Mouse (Mus musculus) heart, embryonic 12.5 days (tissue): ENCODE results near the gene Pdzd2. TPM values are rescaled to one million over a fixed set of nuclear protein-coding genes. Genes with fewer than 3 reads are reported as not detected.

Experiments used
- ATAC-seq: fragments of 200-750 bp; cut with Nextera tagmentation; 2 replicates; pipeline ENCODE4 v1.8.0; 2017; ENCODE audit warnings: moderate TSS enrichment, moderate library complexity; ENCODE audit not compliant: insufficient number of reproducible peaks, low FRiP score
- H3K27ac ChIP-seq: fragments of 300-500 bp; sonication (generic); 2 replicates; pipeline ENCODE4 v1.5.1; 2016; ENCODE audit warnings: mild to moderate bottlenecking, moderate library complexity; ENCODE audit not compliant: poor library complexity, severe bottlenecking
- H3K27me3 ChIP-seq: fragments of 300-500 bp; sonication (generic); replicated peaks from 2 replicates; pipeline ENCODE4 v1.6.1; 2016; ENCODE audit warnings: mild to moderate bottlenecking, moderate library complexity
- H3K36me3 ChIP-seq: fragments of 300-500 bp; sonication (generic); 2 replicates; pipeline ENCODE4 v1.6.1; 2016; ENCODE audit warnings: mild to moderate bottlenecking, moderate library complexity
- H3K4me1 ChIP-seq: fragments of 300-500 bp; sonication (generic); replicated peaks from 2 replicates; pipeline ENCODE4 v1.6.1; 2016; ENCODE audit warnings: mild to moderate bottlenecking
- H3K4me2 ChIP-seq: fragments of 300-500 bp; sonication (generic); 2 replicates; pipeline ENCODE4 v1.6.1; 2016; ENCODE audit warnings: mild to moderate bottlenecking, moderate library complexity
- H3K4me3 ChIP-seq: fragments of 300-500 bp; sonication (generic); 2 replicates; pipeline ENCODE4 v1.5.1; 2016; ENCODE audit warnings: mild to moderate bottlenecking
- H3K9ac ChIP-seq: fragments of 300-500 bp; sonication (generic); 2 replicates; pipeline ENCODE4 v1.6.1; 2016; ENCODE audit warnings: mild to moderate bottlenecking, moderate library complexity
- H3K9me3 ChIP-seq: fragments of 300-500 bp; sonication (generic); replicated peaks from 2 replicates; pipeline ENCODE4 v1.6.1; 2016; ENCODE audit warnings: mild to moderate bottlenecking, moderate library complexity
- WGBS: fragments of 180-500 bp; shearing (Covaris S2); methylation state at CpG from one replicate; pipeline ENCODE4 v1.1.7; 2016; 5-methylcytosine and 5-hydroxymethylcytosine counted together
- polyA plus RNA-seq: library from polyadenylated mRNA; unstranded; fragments of >200 nt; fragmentation: Nextera tagmentation; extraction: Ambion mirVana; gene quantifications from 2 replicates; pipeline ENCODE4 v1.2.1, GENCODE M21; 2016

Gene Pdzd2
- polyA plus RNA-seq, 1 experiment from 2014 or later = 14.4 TPM

- ATAC-seq = no peak
- H3K4me3 ChIP-seq = no peak overlapping the region
- no peak overlapping the region for H3K9ac ChIP-seq
- WGBS = 47% methylated on average over 7 of the region's 7 CpGs
- H3K27me3 ChIP-seq = no peaks in the 10 kb centered on the region
- H3K4me1 ChIP-seq = peaks cover 31% of the 10 kb centered on the region
- no peak overlapping the region for H3K4me2 ChIP-seq
- peak overlapping the region; percentile 57; the same call in 1 of the 2 replicates for H3K27ac ChIP-seq
- peaks cover 8% of the 10 kb centered on the region; the same call in 1 of the 2 replicates for H3K9me3 ChIP-seq
- H3K36me3 ChIP-seq = peaks cover 3% of the 10 kb centered on the region; the same call in 1 of the 2 replicates
Observed at GRCm38 (mm10) chr15:12522810-12523209, 216.9 kb downstream of the Pdzd2 start.

- H3K27ac ChIP-seq = no peak overlapping the region
- H3K9me3 ChIP-seq = peaks cover 3% of the 10 kb centered on the region; the same call in 1 of the 2 replicates
- WGBS = 66% methylated on average over 9 of the region's 9 CpGs
- H3K36me3 ChIP-seq = peaks cover 3% of the 10 kb centered on the region; the same call in 1 of the 2 replicates
- H3K27me3 ChIP-seq = no peaks in the 10 kb centered on the region
- H3K4me2 ChIP-seq = no peak overlapping the region
- ATAC-seq = no peak
- H3K4me3 ChIP-seq = no peak overlapping the region
- no peak overlapping the region for H3K9ac ChIP-seq
- H3K4me1 ChIP-seq = peaks cover 31% of the 10 kb centered on the region
Observed at GRCm38 (mm10) chr15:12520292-12520691, 219.4 kb downstream of the Pdzd2 start.

DNA sequence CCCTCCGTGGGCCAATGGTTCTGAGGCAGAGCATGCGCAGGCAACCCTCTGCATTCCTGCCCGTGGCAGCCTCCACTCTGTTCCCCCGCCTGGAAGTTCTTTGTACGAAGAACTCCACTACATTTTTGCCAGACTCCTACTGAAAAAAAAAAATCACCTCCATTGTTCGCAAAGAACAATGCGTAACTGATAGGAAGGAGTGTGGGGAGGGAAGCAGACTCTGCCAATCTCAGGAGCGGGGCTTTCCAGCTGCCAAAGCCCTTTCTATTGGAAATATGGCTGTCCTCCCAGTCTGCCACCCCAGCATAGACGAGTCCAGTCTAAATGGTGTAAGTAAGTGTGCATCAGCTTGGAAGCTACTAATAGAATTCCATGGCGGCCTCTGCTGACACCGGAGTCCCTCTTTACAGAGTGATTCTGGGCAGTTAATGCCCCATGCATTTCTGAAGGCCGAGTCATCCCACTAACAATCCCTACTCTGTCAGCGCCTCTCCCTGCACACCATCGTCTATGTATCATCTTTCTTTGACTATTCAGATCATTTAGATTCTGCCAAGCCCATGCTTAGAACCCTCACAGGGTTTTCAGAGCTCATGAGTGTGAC, 221.3 kb downstream of the Pdzd2 start:
- Histone ChIP-seq H3K36me3 (peaks cover 3% of the 10 kb centered on the region; the same call in 1 of the 2 replicates), H3K4me1 (peaks cover 31% of the 10 kb centered on the region), H3K27me3 (no peaks in the 10 kb centered on the region), H3K9me3 (peaks cover 3% of the 10 kb centered on the region; the same call in 1 of the 2 replicates), H3K4me2 (no peak overlapping the region), H3K9ac (no peak overlapping the region), H3K4me3 (no peak overlapping the region), H3K27ac (peak overlapping the region; percentile 0; the same call in 1 of the 2 replicates)
- 40% methylated on average over 14 of the region's 14 CpGs for WGBS
- ATAC-seq = 0 out of 2 replicates have a peak, but pooled peaks have one; percentile 24

GRCm38 (mm10) chr15:12517314-12517813, 222.4 kb downstream of the Pdzd2 start:
- H3K9ac ChIP-seq = no peak overlapping the region
- peaks cover 21% of the 10 kb centered on the region for H3K4me1 ChIP-seq
- H3K27ac ChIP-seq = no peak overlapping the region
- no peaks in the 10 kb centered on the region for H3K27me3 ChIP-seq
- H3K9me3 ChIP-seq = peaks cover 3% of the 10 kb centered on the region; the same call in 1 of the 2 replicates
- ATAC-seq = no peak
- H3K36me3 ChIP-seq = peaks cover 3% of the 10 kb centered on the region; the same call in 1 of the 2 replicates
- no peak overlapping the region for H3K4me3 ChIP-seq
- H3K4me2 ChIP-seq = no peak overlapping the region
- WGBS = 83% methylated on average over 9 of the region's 9 CpGs

GRCm38 (mm10) chr15:12515272-12515844, 224.4 kb downstream of the Pdzd2 start:
- 69% methylated on average over 9 of the region's 9 CpGs for WGBS
- ATAC-seq = no peak

DNA sequence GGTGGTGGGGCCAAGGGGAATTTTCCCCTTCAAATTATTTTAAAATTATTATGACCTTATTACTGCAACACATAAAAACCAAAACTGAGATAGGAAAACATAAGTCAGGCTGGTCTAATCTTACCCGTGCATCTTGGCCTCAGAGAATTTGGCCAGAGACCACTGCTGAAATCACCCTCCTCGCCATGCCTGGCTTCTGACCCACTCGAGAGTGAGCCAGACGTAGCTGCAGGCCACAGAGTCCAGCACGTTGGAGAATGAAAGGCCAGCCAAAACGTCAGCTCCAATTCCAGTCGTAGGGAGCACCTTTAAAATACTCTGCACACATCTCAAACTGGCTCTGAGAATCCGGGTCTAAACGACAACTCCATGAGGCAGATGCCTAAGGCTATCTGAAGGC, 226.2 kb downstream of the Pdzd2 start:
- peaks cover 7% of the 10 kb centered on the region for H3K4me1 ChIP-seq
- no peak overlapping the region for H3K4me2 ChIP-seq
- no peaks in the 10 kb centered on the region for H3K27me3 ChIP-seq
- H3K4me3 ChIP-seq = no peak overlapping the region
- 70% methylated on average over 9 of the region's 9 CpGs for WGBS
- H3K27ac ChIP-seq = no peak overlapping the region
- H3K9me3 ChIP-seq = no peaks in the 10 kb centered on the region
- H3K9ac ChIP-seq = no peak overlapping the region
- no peaks in the 10 kb centered on the region for H3K36me3 ChIP-seq
- no peak for ATAC-seq

More at GRCm38 (mm10) chr15:12515272-12515844, 224.4 kb downstream of the Pdzd2 start:
- Histone ChIP-seq H3K4me2 (no peak overlapping the region), H3K4me1 (peaks cover 17% of the 10 kb centered on the region), H3K36me3 (no peaks in the 10 kb centered on the region), H3K9me3 (no peaks in the 10 kb centered on the region), H3K9ac (no peak overlapping the region), H3K4me3 (no peak overlapping the region), H3K27ac (no peak overlapping the region), H3K27me3 (no peaks in the 10 kb centered on the region)

GRCm38 (mm10) chr15:12508765-12509377, 230.9 kb downstream of the Pdzd2 start:
- no peak for ATAC-seq
- H3K36me3 ChIP-seq = no peaks in the 10 kb centered on the region
- no peak overlapping the region for H3K9ac ChIP-seq
- no peak overlapping the region for H3K4me2 ChIP-seq
- no peak overlapping the region for H3K27ac ChIP-seq
- no peaks in the 10 kb centered on the region for H3K9me3 ChIP-seq
- peaks cover 7% of the 10 kb centered on the region for H3K4me1 ChIP-seq
- H3K27me3 ChIP-seq = no peaks in the 10 kb centered on the region
- no peak overlapping the region for H3K4me3 ChIP-seq
- 60% methylated on average over 10 of the region's 10 CpGs for WGBS

DNA sequence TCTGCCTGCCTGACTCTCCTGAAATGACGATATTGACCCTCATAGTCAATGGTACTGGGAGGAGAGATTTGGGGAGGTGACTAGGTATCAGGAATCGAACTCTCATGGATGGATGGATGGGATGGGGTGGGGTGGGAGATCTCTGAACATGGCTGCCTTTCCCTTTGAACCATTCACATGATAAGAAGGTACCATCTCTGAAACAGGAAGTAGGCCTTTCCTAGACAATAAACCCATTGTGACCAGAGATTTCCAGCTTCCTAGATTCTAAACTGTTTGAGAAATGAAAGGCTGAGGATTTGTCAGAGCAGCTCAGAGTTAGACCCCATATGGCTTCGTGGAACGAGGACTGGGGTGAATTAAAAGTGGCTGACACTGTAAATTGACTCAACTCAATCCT, 232.2 kb downstream of the Pdzd2 start:
- Histone ChIP-seq H3K4me2 (no peak overlapping the region), H3K27ac (no peak overlapping the region), H3K9me3 (no peaks in the 10 kb centered on the region), H3K9ac (no peak overlapping the region), H3K4me1 (peaks cover 20% of the 10 kb centered on the region), H3K27me3 (no peaks in the 10 kb centered on the region), H3K36me3 (no peaks in the 10 kb centered on the region), H3K4me3 (no peak overlapping the region)
- 72% methylated on average over 4 of the region's 4 CpGs for WGBS
- no peak for ATAC-seq

- no peaks in the 10 kb centered on the region for H3K36me3 ChIP-seq
- H3K9me3 ChIP-seq = no peaks in the 10 kb centered on the region
- no peak for ATAC-seq
- 87% methylated on average over 10 of the region's 10 CpGs for WGBS
- no peaks in the 10 kb centered on the region for H3K27me3 ChIP-seq
- no peak overlapping the region for H3K9ac ChIP-seq
- peaks cover 30% of the 10 kb centered on the region for H3K4me1 ChIP-seq
- H3K4me3 ChIP-seq = no peak overlapping the region
- H3K4me2 ChIP-seq = no peak overlapping the region
- H3K27ac ChIP-seq = no peak overlapping the region
Observed at GRCm38 (mm10) chr15:12506514-12506913, 233.2 kb downstream of the Pdzd2 start.

DNA sequence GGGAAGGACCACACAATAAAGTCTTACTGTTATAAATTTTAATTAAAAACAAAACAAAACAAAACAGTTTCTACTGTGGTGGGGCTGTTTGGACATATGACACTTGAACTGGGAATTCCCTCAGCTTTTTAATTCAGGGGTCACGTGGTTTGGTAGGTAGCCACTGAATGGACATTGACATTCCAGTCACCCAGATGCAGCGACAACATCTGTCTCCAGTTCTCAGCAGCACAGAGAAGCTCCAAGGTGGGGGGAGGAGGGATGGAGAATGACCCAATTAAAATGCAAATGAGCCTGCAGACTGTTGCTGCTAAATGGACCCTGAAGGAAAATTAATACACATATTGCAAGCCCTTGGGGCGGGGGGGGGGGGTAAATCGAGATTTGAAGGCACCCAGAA, 233.6 kb downstream of the Pdzd2 start:
- H3K4me2 ChIP-seq = no peak overlapping the region
- no peaks in the 10 kb centered on the region for H3K27me3 ChIP-seq
- no peaks in the 10 kb centered on the region for H3K36me3 ChIP-seq
- H3K9ac ChIP-seq = no peak overlapping the region
- no peak overlapping the region for H3K27ac ChIP-seq
- H3K9me3 ChIP-seq = no peaks in the 10 kb centered on the region
- WGBS = 70% methylated on average over 4 of the region's 4 CpGs
- H3K4me1 ChIP-seq = peaks cover 33% of the 10 kb centered on the region
- no peak for ATAC-seq
- H3K4me3 ChIP-seq = no peak overlapping the region

GRCm38 (mm10) chr15:12505556-12505955, 234.2 kb downstream of the Pdzd2 start:
- no peaks in the 10 kb centered on the region for H3K9me3 ChIP-seq
- WGBS = 86% methylated on average over 11 of the region's 11 CpGs
- ATAC-seq = no peak
- no peak overlapping the region for H3K4me2 ChIP-seq
- H3K27ac ChIP-seq = no peak overlapping the region
- no peak overlapping the region for H3K4me3 ChIP-seq
- H3K27me3 ChIP-seq = no peaks in the 10 kb centered on the region
- H3K9ac ChIP-seq = no peak overlapping the region
- H3K4me1 ChIP-seq = peaks cover 33% of the 10 kb centered on the region
- H3K36me3 ChIP-seq = no peaks in the 10 kb centered on the region
